ENCODE assay signal across 9 mouse cellular contexts in genomic region chr16:24238075-24238555, GRCm38 (mm10).
DNase-seq lines count a peak whose midpoint lies in the region; ATAC-seq and TF ChIP-seq lines count a peak whose summit lies in the region.
"Had no signal": no experiment of that assay in that cellular context is flagged by ENCODE, and none has a peak within 500 bp of the region (broad histone marks: within the 10 kb centered on the region; RNA-seq: fewer than 3 reads in every experiment).

No protein-coding gene starts in this region.

- H3K4me3 ChIP-seq in intestine, embryonic 15.5 days (replicated peaks) = no peak overlapping the region
- no peak overlapping the region for H3K4me3 ChIP-seq in liver, embryonic 15.5 days (replicated peaks)
- no peak overlapping the region for H3K4me3 ChIP-seq in thymus, adult 2 months (ENCODE audit: control insufficient read depth, insufficient read depth, low read length)
- H3K4me3 ChIP-seq: neural tube, embryonic 12.5 days had no signal

- H3K9ac ChIP-seq in intestine, embryonic 15.5 days = no peak overlapping the region
- no peak overlapping the region for H3K9ac ChIP-seq in liver, embryonic 15.5 days
- H3K9ac ChIP-seq: neural tube, embryonic 12.5 days had no signal

- H3K36me3 ChIP-seq in intestine, embryonic 15.5 days = no peaks in the 10 kb centered on the region
- H3K36me3 ChIP-seq in liver, embryonic 15.5 days (replicated peaks) = no peaks in the 10 kb centered on the region
- no peaks in the 10 kb centered on the region for H3K36me3 ChIP-seq in thymus, adult 2 months (ENCODE audit: control insufficient read depth, insufficient read depth, low read length)
- H3K36me3 ChIP-seq: neural tube, embryonic 12.5 days had no signal

- no peaks in the 10 kb centered on the region for H3K9me3 ChIP-seq in intestine, embryonic 15.5 days
- H3K9me3 ChIP-seq in liver, embryonic 15.5 days (replicated peaks) = no peaks in the 10 kb centered on the region
- H3K9me3 ChIP-seq: neural tube, embryonic 12.5 days had no signal

- peak; percentile 28 for ATAC-seq in intestine, embryonic 15.5 days
- ATAC-seq in liver, embryonic 15.5 days (ENCODE audit: insufficient read depth) = 0 out of 2 replicates have a peak, but pooled peaks have one; percentile 15

- DNase-seq in left cerebral cortex, postnatal 25 days (ENCODE audit: low spot score in 2 of 2) = peak; percentile 4 to 22
- no peak for DNase-seq in left cerebral cortex, postnatal 36 days (ENCODE audit: low spot score in 2 of 2)
- peak; percentile 89 for DNase-seq in gastrocnemius, adult 18-20 months (ENCODE audit: low spot score)
- peak; percentile 51 for DNase-seq in thymus, adult 2 months
- DNase-seq in cerebellum, adult 11 months = no peak
- DNase-seq in right cerebral cortex, postnatal 4 days = no peak

- H3K4me2 ChIP-seq in intestine, embryonic 15.5 days (replicated peaks) = no peak overlapping the region
- no peak overlapping the region for H3K4me2 ChIP-seq in liver, embryonic 15.5 days
- H3K4me2 ChIP-seq: neural tube, embryonic 12.5 days had no signal

- TF ChIP-seq CTCF in thymus, adult 2 months (IDR thresholded peaks at IDR 0.05; ENCODE audit: borderline replicate concordance, control insufficient read depth, extremely low read depth, insufficient read depth, low read length, poor library complexity) = no peak

- no peak overlapping the region for H3K27ac ChIP-seq in intestine, embryonic 15.5 days
- peak overlapping the region; percentile 53; the same call in 1 of the 2 replicates for H3K27ac ChIP-seq in liver, embryonic 15.5 days (replicated peaks)
- peak overlapping the region; percentile 48 for H3K27ac ChIP-seq in thymus, adult 2 months (ENCODE audit: control insufficient read depth, insufficient read depth, low read length)
- H3K27ac ChIP-seq: neural tube, embryonic 12.5 days had no signal

- intact Hi-C loops in left cerebral cortex, postnatal 25 days (cut with DNase I) = no loop called here
- intact Hi-C loops in left cerebral cortex, postnatal 36 days (cut with DNase I) = no loop called here

- WGBS in intestine, embryonic 15.5 days = 64% methylated on average over 3 of the region's 3 CpGs
- WGBS in liver, embryonic 15.5 days (ENCODE audit: insufficient replicate concordance) = 34% methylated on average over 3 of the region's 3 CpGs
- WGBS in thymus, adult 2 months = 34% methylated on average over 3 of the region's 3 CpGs

- no peaks in the 10 kb centered on the region for H3K27me3 ChIP-seq in intestine, embryonic 15.5 days (replicated peaks)
- H3K27me3 ChIP-seq in liver, embryonic 15.5 days = no peaks in the 10 kb centered on the region
- no peaks in the 10 kb centered on the region for H3K27me3 ChIP-seq in thymus, adult 2 months (ENCODE audit: control insufficient read depth, insufficient read depth, low read length)
- H3K27me3 ChIP-seq: neural tube, embryonic 12.5 days had no signal

- H3K4me1 ChIP-seq in intestine, embryonic 15.5 days (replicated peaks) = no peaks in the 10 kb centered on the region
- peaks cover 14% of the 10 kb centered on the region for H3K4me1 ChIP-seq in liver, embryonic 15.5 days (replicated peaks)
- peaks cover 29% of the 10 kb centered on the region for H3K4me1 ChIP-seq in thymus, adult 2 months (replicated peaks; ENCODE audit: control insufficient read depth, insufficient read depth, low read length)
- H3K4me1 ChIP-seq: neural tube, embryonic 12.5 days had no signal

- TF ChIP-seq POLR2A in thymus, adult 2 months (IDR thresholded peaks at IDR 0.05; ENCODE audit: control insufficient read depth, extremely low read depth, insufficient read depth, low read length, poor library complexity) = no peak

Comparison
In these comparisons a context has a peak if more than half of its experiments do, and no peak if none do; other contexts are left out.
1. DNase-seq: peak in left cerebral cortex, postnatal 25 days (2 of 2), gastrocnemius, adult 18-20 months (single experiment) and thymus, adult 2 months (single experiment); none in left cerebral cortex, postnatal 36 days (0 of 2), cerebellum, adult 11 months (single experiment) and right cerebral cortex, postnatal 4 days (single experiment).